Mouse (Mus musculus) left cerebral cortex, postnatal 36 days (tissue): ENCODE results near the gene 4931422A03Rik. TPM values are rescaled to one million over a fixed set of nuclear protein-coding genes. Genes with fewer than 3 reads are reported as not detected.
"Not testable (repeated sequence)": the region's sequence is repeated elsewhere in the genome, so short reads cannot be mapped to it uniquely, and the experiment has no call there.

Source experiments
- DNase-seq, 2 experiments: peaks; one replicate each; pipeline ENCODE4 v3.0.0; 2021 to 2022; ENCODE audit warnings: low spot score in 2 of 2, mixed read lengths in 1 of 2
- intact Hi-C: fragments of 180-260 bp; cut with DNase I; formaldehyde crosslinking; loops from one replicate; pipeline ENCODE4 v1.15.1; 2025
- total RNA-seq, 2 experiments: library from RNA; stranded (reverse); gene quantifications; 2 replicates each; pipeline ENCODE4 v1.2.3; 2021

4931422A03Rik gene
- not detected for total RNA-seq

DNA sequence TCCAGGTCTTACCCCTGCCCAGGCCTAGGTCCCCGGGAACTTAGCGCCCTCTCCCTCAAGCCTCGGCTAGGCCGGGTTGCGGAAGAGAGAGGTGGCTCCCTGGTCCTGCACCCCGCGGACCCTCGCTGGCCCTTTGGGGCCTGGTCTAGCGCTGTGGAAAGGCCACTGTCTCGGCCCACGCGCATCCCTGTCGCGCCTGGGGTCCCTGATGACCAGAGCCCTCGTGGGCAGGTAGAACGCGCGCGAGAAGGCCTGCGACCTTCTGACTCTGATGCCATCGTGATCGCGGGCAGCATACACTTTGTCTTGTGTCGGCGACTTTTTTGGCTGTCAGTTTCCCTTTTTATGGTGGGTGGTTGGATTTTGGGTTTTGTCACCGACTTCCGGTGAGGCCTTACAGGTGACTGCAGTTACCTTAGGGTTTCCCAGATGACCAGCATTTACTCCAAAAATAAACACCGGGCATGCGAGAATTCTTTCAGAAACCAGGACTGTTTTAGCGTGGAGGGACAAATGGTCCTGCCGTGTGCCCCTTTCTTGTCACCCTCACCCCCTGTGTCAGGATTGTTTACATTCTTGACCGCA lies at the start of gene 4931422A03Rik:
Gene 4931422A03Rik, minus strand, starts transcription at position 223 of the 585 bp plus-strand sequence.
- peak in 1 of 2 experiments; percentile 9 for DNase-seq
- intact Hi-C loops = no loop called here

DNA sequence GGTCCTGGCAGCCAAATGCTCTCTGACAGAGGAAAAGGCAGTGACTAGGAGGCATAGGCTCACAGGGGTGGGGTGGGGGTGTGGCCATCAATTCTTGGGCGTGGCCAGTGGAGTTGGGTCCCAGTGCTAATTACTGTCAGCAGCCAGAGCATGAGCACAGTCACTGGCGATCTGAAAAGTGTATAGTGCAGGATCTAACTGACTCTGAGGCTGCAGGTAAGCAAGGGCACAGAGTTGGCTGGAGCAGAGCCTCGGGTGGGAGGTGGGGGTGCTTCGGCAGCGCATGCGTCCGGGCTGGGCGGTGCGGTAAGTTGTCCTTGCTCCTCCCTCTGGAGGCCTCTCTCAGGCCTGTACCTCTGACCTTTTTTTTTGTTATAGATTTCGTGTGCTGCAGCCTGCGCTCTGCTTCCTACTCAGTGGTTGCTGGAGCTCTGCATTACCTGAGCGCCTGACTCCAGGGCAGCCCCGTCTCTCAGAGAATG lies 41.6 kb upstream of the 4931422A03Rik start, which contains the start of gene Cd59b:
Gene Cd59b, plus strand, starts transcription at position 146 of the 482 bp plus-strand sequence.
- intact Hi-C loops = loop anchor here (2.0 kb wide), 1 partner anchor 25 kb away; the partner anchor contains the start of gene Cd59a
- no peak for DNase-seq

DNA sequence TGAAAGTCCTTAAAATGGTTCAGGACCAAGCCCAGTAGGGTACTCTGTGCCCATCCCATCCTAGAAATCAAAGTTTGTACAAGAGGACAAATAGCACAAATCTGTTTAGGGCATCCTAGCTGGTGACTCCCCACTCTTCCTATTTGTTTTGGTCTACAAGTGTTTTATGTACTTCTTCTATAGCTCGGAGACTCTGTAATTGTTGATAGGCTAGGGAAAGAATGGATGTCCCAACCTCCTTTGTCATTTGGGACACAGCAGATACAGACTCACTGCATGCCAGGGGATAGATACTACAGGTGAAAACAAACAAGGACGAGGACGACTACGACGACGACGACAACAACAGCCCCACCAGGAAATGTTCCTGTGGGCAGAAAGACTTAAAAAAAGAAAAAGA lies 40.3 kb upstream of the 4931422A03Rik start, which contains the start of gene Gm10799:
Gene Gm10799, minus strand, starts transcription at position 101 of the 400 bp plus-strand sequence.
- intact Hi-C loops = loop anchor here (2.0 kb wide), 1 partner anchor 26 kb away; the partner anchor contains the start of gene Cd59a
- DNase-seq = not testable (repeated sequence)

GRCm38 (mm10) chr2:104065526-104065925 lies 37.4 kb upstream of the 4931422A03Rik start, which contains the start of gene Gm10912:
Gene Gm10912 (plus strand): TSS chr2:104065826.
- DNase-seq, intact Hi-C loops: not testable (repeated sequence)

- intact Hi-C loops = no loop called here
- DNase-seq = no peak
These were observed 36.0 kb upstream of the 4931422A03Rik start for GRCm38 (mm10) chr2:104064152-104064551.

GRCm38 (mm10) chr2:104062665-104063064 lies 34.5 kb upstream of the 4931422A03Rik start:
- intact Hi-C loops = no loop called here
- no peak for DNase-seq

GRCm38 (mm10) chr2:104060996-104061395 lies 32.8 kb upstream of the 4931422A03Rik start:
- intact Hi-C loops = no loop called here
- no peak for DNase-seq

DNA sequence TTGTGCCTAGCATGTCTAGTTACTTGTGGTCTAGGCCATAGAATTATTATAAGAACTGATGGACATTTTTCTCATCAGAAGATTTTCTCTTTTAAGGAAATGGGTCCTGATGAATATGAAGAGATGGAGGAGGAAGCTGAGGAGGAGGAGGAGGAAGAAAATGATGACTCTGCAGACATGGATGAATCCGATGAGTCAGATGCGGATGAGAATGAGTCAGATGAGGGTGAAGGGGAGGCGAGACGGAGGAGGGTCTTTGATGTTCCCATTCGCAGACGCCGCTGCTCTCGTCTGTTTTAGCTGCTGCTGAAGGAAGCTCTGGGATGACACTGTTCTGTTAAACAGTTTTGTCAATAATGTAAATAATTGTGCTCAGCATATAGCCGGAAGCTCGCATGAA lies 31.6 kb upstream of the 4931422A03Rik start:
- intact Hi-C loops = no loop called here
- DNase-seq = no peak

DNA sequence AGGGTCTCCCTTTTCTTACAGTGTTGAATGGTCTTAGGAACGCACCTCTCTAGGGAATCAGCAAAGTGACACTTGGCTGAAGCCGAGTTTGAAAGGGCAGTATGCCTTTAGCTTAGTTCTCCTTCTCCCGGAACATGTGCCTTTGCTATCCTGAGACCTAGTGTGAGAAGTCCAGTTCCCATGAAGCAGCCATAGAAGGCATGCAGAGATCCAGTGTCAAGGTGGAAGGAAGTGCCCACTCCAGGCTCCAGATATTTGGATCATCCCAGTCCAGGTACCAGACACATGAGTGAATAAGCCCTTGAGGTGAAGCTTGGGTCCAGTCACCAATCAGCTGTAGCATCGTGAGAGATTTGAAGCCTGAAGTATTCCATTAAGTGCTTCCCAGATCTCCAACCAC lies 30.8 kb upstream of the 4931422A03Rik start:
- intact Hi-C loops = no loop called here
- DNase-seq = no peak

- DNase-seq = no peak
- intact Hi-C loops = no loop called here
These were observed 30.2 kb upstream of the 4931422A03Rik start for GRCm38 (mm10) chr2:104058381-104058780.

- intact Hi-C loops = no loop called here
- no peak for DNase-seq
These were observed 16.4 kb upstream of the 4931422A03Rik start for GRCm38 (mm10) chr2:104044479-104045080.

DNA sequence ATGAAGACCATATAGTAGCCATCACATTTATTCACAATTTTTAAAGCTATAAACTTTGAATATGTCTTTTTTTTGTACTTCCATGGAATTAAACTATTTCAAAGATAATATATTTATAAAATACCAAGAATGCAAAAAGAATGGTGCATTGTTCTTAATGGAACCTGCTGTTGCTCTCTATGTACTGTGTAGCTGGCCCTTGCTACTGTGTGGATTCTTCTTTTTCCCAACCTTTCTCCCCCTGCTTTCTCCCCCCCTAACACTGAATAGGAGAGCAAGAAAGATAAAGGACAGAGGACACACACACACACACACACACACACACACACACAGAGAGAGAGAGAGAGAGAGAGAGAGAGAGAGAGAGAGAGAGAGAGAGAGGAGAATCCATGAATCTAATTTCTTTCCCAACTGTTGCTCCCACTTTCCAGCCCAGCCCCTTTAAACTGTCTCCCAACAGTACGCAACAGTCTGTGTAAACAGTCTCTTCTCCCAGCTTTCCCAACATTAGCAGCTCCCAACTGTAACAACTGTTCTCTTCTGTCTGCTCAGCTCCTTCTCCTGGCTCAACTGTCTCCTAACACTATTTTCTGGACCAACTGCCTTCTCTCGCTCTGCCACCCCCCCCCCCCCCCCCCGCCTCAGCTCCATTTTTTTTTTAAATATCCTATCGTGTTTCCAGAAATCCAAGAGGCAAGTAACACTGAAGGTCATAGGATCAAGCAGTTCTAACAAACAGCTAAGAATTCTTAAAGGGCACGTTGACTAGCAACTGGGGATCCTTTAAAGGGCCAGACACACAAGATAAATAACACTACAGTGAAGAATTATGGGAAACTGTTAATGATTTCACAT lies 15.7 kb upstream of the 4931422A03Rik start:
- intact Hi-C loops = no loop called here
- DNase-seq = no peak

DNA sequence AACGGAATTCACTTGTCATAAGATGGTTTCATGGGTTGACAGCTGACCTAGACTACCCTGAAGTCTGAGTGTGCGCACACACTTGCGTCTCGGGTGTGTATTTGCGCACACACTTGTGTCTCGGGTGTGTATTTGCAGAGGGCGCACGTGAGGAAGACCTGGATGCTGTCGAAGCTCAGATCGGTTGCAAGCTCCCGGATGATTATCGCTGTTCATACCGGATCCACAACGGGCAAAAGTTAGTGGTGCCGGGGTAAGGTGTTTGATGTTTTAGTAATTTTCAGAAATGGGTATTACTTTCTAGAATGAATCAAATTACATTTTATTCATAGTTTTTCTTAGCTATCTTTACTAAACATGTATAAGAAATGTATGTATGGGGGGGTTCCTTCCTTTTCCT lies 14.6 kb upstream of the 4931422A03Rik start:
- intact Hi-C loops = no loop called here

DNA sequence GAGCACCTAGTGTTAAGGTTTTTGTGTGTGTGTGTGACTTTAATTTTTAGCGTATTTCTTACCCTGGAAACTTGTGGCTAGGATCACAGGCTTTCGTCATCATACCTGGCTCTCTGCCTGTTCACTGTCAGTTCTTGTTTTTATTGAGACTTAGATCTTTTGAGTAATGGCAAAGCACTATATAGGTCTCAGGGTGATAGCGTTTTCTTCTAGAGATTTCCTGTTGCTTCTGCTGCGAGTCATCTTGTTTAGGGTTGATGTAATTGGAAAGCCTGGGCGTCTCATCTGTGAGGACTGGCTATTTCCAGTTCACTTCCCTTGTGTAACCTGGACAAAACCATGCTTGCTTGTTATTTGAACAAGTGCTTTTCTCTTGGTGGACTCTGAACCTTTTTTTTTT lies 13.5 kb upstream of the 4931422A03Rik start:
- intact Hi-C loops = no loop called here
- DNase-seq = no peak

More for the DNA sequence above, 14.6 kb upstream of the 4931422A03Rik start:
- no peak for DNase-seq

DNA sequence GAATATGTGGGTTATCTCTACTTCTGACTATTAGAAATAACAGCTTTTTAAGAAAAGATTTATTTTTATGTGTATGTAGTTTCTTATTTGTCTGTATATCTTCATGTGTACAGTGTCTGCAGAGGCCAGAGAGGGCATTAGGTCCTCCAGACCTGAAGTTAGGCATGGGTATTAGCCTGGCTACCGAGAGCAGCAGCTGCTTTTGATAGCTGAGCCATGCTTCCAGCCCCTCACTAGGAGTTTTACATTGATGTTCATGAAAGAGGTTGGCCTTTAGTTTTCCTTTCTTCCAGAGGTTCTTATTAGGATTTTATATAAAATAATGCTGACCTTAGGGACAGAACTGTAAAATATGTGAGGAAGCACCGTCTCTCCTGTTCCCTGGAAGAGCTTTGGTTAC lies 10.1 kb upstream of the 4931422A03Rik start:
- no peak for DNase-seq
- intact Hi-C loops = loop anchor here (10.0 kb wide), 2 partner anchors 387 to 547 kb away; no protein-coding TSS in a partner anchor

- intact Hi-C loops = loop anchor here (10.0 kb wide), 2 partner anchors 388 to 548 kb away; no protein-coding TSS in a partner anchor
- no peak for DNase-seq
These were observed 8.2 kb upstream of the 4931422A03Rik start for GRCm38 (mm10) chr2:104036316-104036715.

DNA sequence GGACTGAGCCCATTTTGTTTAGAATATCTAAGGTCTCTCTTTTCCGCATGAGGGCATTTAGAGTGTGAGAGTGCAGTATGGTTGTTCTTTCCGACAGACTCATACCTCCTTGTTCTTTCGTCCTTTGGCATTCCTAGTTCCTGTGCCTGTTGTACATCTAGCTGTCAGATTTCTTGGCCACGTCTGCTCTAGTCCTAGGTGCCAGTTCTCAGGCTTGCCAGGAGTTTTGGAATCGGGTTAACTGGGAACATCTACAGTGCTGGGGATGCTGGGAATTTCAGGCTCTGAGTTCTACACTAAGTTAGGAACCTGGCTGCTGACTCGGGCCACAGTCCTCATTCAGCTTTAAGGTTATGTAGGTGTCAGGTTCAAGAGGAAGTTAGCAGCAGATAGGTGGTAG lies 7.4 kb upstream of the 4931422A03Rik start:
- DNase-seq = no peak
- intact Hi-C loops = loop anchor here (10.0 kb wide), 2 partner anchors 389 to 549 kb away; no protein-coding TSS in a partner anchor

- intact Hi-C loops = loop anchor here (10.0 kb wide), 2 partner anchors 390 to 550 kb away; no protein-coding TSS in a partner anchor
- DNase-seq = peak; percentile 41 to 68
These were observed 6.8 kb upstream of the 4931422A03Rik start for GRCm38 (mm10) chr2:104034832-104035472.

GRCm38 (mm10) chr2:104032056-104032455 lies 3.9 kb upstream of the 4931422A03Rik start:
- no peak for DNase-seq
- intact Hi-C loops = loop anchor here (10.0 kb wide), 2 partner anchors 393 to 553 kb away; no protein-coding TSS in a partner anchor
